8 mouse cellular contexts compared by ENCODE assay signal in the genomic region with DNA sequence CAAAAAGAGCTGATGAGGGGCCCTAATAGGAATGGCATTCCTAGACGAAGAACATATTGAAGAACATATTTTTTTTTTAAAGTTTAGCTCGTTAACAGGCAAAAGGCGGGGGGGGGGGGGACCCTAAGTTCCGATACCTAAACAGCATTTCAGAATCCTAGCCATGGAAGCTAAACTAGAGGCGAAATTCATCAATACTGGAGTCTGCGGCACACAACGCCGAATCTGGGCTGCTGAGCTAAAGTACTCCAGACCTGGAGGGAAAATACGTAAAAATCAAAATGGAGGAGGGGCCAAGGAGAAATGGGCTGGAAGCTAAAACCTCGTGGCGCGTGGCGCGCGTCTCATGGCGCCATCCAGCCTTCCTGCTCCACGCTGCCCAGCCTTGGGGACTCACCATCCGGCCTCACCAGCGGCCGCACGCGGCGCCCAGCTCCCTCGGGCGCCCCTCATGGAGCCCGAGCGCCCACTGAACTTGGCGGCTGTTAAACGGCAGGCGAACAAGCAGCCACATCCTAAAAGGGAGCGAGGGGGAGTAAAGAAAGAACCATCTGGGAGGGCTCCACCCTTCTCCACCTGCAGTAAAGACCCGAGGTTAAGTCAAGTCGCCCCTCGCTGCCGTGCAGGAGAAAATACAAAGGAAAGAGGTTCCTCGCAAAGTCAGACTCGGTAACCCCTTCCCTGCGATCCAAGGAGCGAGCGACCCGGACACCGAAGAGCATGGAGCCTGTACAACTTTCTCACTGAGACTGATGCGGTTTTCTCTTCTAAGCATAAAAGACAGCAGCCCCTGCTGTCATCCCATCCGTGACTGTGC. TPM values are rescaled to one million over a fixed set of nuclear protein-coding genes. Genes with fewer than 3 reads are reported as not detected.
A peak's percentile ranks its signal among the peaks of the same experiment; 100 is the strongest.
DNase-seq lines count a peak whose midpoint lies in the region; ATAC-seq and TF ChIP-seq lines count a peak whose summit lies in the region.

No protein-coding gene starts in this region.

- WGBS in kidney, adult 2 months: 2% methylated on average over 44 of the region's 44 CpGs
- under 1% methylated on average over 44 of the region's 44 CpGs for WGBS in forebrain, embryonic 13.5 days
- WGBS in midbrain, embryonic 15.5 days: under 1% methylated on average over 44 of the region's 44 CpGs
- WGBS in stomach, embryonic 14.5 days: 0% methylated on average over 44 of the region's 44 CpGs

- no peak overlapping the region for H3K27ac ChIP-seq in kidney, adult 2 months (ENCODE audit: insufficient read depth, low read depth, low read length)
- peak overlapping the region; percentile 98 for H3K27ac ChIP-seq in forebrain, embryonic 13.5 days
- peak overlapping the region; percentile 97 for H3K27ac ChIP-seq in midbrain, embryonic 15.5 days
- H3K27ac ChIP-seq in stomach, embryonic 14.5 days (ENCODE audit: low read length): peak overlapping the region; percentile 96

- H3K9ac ChIP-seq in forebrain, embryonic 13.5 days: peak overlapping the region; percentile 96
- peak overlapping the region; percentile 85 for H3K9ac ChIP-seq in midbrain, embryonic 15.5 days
- peak overlapping the region; percentile 84 for H3K9ac ChIP-seq in stomach, embryonic 14.5 days (replicated peaks; ENCODE audit: low read depth, low read length)

- peak; percentile 33 for DNase-seq in kidney, adult 2 months
- no peak for DNase-seq in kidney, adult 11 months
- DNase-seq in brain, adult 2 months (ENCODE audit: low read depth, low spot score): peak; percentile 79
- peak; percentile 60 for DNase-seq in liver

- 0 out of 2 replicates have a peak, but pooled peaks cover 4% of the 10 kb centered on the region for H3K4me1 ChIP-seq in kidney, adult 2 months (ENCODE audit: control insufficient read depth, insufficient read depth, low read length)
- peaks cover 33% of the 10 kb centered on the region for H3K4me1 ChIP-seq in forebrain, embryonic 13.5 days
- H3K4me1 ChIP-seq in midbrain, embryonic 15.5 days: peaks cover 26% of the 10 kb centered on the region
- H3K4me1 ChIP-seq in stomach, embryonic 14.5 days (ENCODE audit: control insufficient read depth, insufficient read depth, low read length): peaks cover 9% of the 10 kb centered on the region

- TF ChIP-seq POLR2A in kidney, adult 2 months (IDR thresholded peaks at IDR 0.05; ENCODE audit: low read depth, low read length): no peak

- H3K36me3 ChIP-seq in kidney, adult 2 months (ENCODE audit: control insufficient read depth, insufficient read depth, low read length): no peaks in the 10 kb centered on the region
- 0 out of 2 replicates have a peak, but pooled peaks cover 3% of the 10 kb centered on the region for H3K36me3 ChIP-seq in forebrain, embryonic 13.5 days (ENCODE audit: poor library complexity, severe bottlenecking)
- H3K36me3 ChIP-seq in midbrain, embryonic 15.5 days (replicated peaks): no peaks in the 10 kb centered on the region
- H3K36me3 ChIP-seq in stomach, embryonic 14.5 days (ENCODE audit: control insufficient read depth, insufficient read depth, low read length): no peaks in the 10 kb centered on the region

- H3K9me3 ChIP-seq in forebrain, embryonic 13.5 days (replicated peaks): no peaks in the 10 kb centered on the region
- no peaks in the 10 kb centered on the region for H3K9me3 ChIP-seq in midbrain, embryonic 15.5 days
- H3K9me3 ChIP-seq in stomach, embryonic 14.5 days (ENCODE audit: control insufficient read depth, low read depth, low read length): no peaks in the 10 kb centered on the region

- peak overlapping the region; percentile 97 for H3K4me3 ChIP-seq in kidney, adult 2 months (ENCODE audit: insufficient read depth, low read depth, low read length)
- H3K4me3 ChIP-seq in forebrain, embryonic 13.5 days: peak overlapping the region; percentile 89
- H3K4me3 ChIP-seq in midbrain, embryonic 15.5 days: peak overlapping the region; percentile 88
- H3K4me3 ChIP-seq in stomach, embryonic 14.5 days (ENCODE audit: low read depth, low read length): peak overlapping the region; percentile 93

- no peak for TF ChIP-seq CTCF in kidney, adult 2 months (conservative IDR thresholded peaks at IDR 0.05; ENCODE audit: insufficient read depth, insufficient read length, low read depth, low read length)

- no peaks in the 10 kb centered on the region; the same call in 1 of the 2 replicates for H3K27me3 ChIP-seq in kidney, adult 2 months (replicated peaks; ENCODE audit: control insufficient read depth, insufficient read depth, low read length)
- H3K27me3 ChIP-seq in forebrain, embryonic 13.5 days: no peaks in the 10 kb centered on the region; the same call in 1 of the 2 replicates
- no peaks in the 10 kb centered on the region for H3K27me3 ChIP-seq in midbrain, embryonic 15.5 days (replicated peaks)
- no peaks in the 10 kb centered on the region for H3K27me3 ChIP-seq in stomach, embryonic 14.5 days (ENCODE audit: control insufficient read depth, insufficient read depth, low read length)

- H3K4me2 ChIP-seq in forebrain, embryonic 13.5 days: peak overlapping the region; percentile 71
- H3K4me2 ChIP-seq in midbrain, embryonic 15.5 days: peak overlapping the region; percentile 74
- H3K4me2 ChIP-seq in stomach, embryonic 14.5 days (replicated peaks; ENCODE audit: low read depth, low read length): peak overlapping the region; percentile 76

- ATAC-seq in forebrain, embryonic 13.5 days: peak; percentile 50
- peak; percentile 29 for ATAC-seq in inflammation-experienced regulatory T-cells, adult 6 months
- peak; percentile 53 for ATAC-seq in midbrain, embryonic 15.5 days (replicated peaks)
- no peak; the same call in 1 of the 2 replicates for ATAC-seq in stomach, embryonic 14.5 days (ENCODE audit: insufficient number of reproducible peaks, insufficient read depth, low FRiP score, low read depth)

RNA-seq across cellular contexts. Expression of gene Uck2, which starts 1.5 kb away (rescaled TPM):
- 12.8 and 17.5 TPM in 2 replicates for polyA plus RNA-seq in kidney, adult 2 months (2012; rRNA removed)
- polyA plus RNA-seq in forebrain, embryonic 13.5 days (2015; fragmentation: Nextera tagmentation; extraction: Ambion mirVana): 72.7 and 73.6 TPM in 2 replicates
- 10 to 100 TPM; 22.3 to 28.8 (median 23.2) TPM for polyA plus RNA-seq in inflammation-experienced regulatory T-cells, adult 6 months (2017; shearing (Covaris generic))
- polyA plus RNA-seq in midbrain, embryonic 15.5 days (2015; fragmentation: Nextera tagmentation; extraction: Ambion mirVana): 50.1 and 50.9 TPM in 2 replicates
- polyA plus RNA-seq in stomach, embryonic 14.5 days (2014; fragmentation: Nextera tagmentation; extraction: Ambion mirVana): 86.3 and 90.8 TPM in 2 replicates

RNA-seq across cellular contexts. Expression of gene Tmco1, which starts 24.5 kb away (rescaled TPM):
- 96.7 and 127 TPM in 2 replicates for polyA plus RNA-seq in kidney, adult 2 months (2012; rRNA removed)
- 73.7 and 74.1 TPM in 2 replicates for polyA plus RNA-seq in forebrain, embryonic 13.5 days (2015; fragmentation: Nextera tagmentation; extraction: Ambion mirVana)
- polyA plus RNA-seq in inflammation-experienced regulatory T-cells, adult 6 months (2017; shearing (Covaris generic)): 100 to 1,000 TPM; 100 to 124 (median 106) TPM
- 65.2 and 70.6 TPM in 2 replicates for polyA plus RNA-seq in midbrain, embryonic 15.5 days (2015; fragmentation: Nextera tagmentation; extraction: Ambion mirVana)
- polyA plus RNA-seq in stomach, embryonic 14.5 days (2014; fragmentation: Nextera tagmentation; extraction: Ambion mirVana): 87.1 and 90.2 TPM in 2 replicates
